Mouse (Mus musculus) urinary bladder, postnatal 4 days (tissue): Measurements from ENCODE around the gene Slc6a20a.
"Not testable (repeated sequence)": the region's sequence is repeated elsewhere in the genome, so short reads cannot be mapped to it uniquely, and the experiment has no call there.

Experiments used
- DNase-seq, 2 experiments: peaks; one replicate each; pipeline ENCODE4 v3.0.0; 2021 to 2022; ENCODE audit warnings: low spot score in 2 of 2

Slc6a20a gene

DNA sequence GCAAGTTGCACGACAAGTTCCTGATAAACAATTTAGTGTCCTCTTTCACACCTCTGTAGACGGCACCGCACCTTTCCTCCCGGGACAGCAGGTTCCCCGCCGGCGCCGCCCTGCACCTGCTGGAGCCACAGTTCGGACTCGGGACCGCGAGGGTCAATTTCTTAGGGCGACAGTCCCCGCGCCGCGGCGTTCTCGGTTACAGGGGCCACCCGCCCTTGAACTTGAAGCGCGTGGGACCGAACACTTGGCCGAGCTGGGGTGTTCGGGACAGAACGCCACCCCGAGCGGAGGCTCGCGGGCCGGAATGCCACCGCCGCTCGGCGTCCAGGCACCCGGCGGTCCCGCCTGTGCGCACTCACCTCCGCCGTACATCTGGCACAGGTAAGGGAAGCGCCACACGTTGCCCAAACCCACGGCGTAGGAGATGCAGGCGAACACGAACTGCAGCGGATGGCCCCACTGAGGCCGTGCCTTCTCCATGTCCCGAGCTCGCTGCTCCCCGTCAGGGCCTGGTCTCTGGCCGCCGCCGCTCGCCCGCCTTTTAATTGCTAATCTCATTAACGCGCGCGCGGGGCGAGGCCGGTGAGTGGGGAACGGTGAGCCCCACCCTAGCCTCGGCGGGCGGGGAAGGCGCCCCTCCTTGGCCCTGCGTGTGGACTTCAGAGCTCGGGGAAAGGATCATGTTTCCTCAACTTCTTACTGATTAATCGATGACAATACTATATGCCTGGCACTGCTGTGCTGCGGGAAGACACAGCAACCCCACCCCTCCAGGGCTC is at the start of gene Slc6a20a, which contains the start of gene Ccr9:
Gene Slc6a20a (minus strand): TSS at position 559 of the 779 bp plus-strand sequence.
Gene Ccr9 (plus strand): TSS at position 113 of the 779 bp plus-strand sequence.
- DNase-seq: no peak

DNA sequence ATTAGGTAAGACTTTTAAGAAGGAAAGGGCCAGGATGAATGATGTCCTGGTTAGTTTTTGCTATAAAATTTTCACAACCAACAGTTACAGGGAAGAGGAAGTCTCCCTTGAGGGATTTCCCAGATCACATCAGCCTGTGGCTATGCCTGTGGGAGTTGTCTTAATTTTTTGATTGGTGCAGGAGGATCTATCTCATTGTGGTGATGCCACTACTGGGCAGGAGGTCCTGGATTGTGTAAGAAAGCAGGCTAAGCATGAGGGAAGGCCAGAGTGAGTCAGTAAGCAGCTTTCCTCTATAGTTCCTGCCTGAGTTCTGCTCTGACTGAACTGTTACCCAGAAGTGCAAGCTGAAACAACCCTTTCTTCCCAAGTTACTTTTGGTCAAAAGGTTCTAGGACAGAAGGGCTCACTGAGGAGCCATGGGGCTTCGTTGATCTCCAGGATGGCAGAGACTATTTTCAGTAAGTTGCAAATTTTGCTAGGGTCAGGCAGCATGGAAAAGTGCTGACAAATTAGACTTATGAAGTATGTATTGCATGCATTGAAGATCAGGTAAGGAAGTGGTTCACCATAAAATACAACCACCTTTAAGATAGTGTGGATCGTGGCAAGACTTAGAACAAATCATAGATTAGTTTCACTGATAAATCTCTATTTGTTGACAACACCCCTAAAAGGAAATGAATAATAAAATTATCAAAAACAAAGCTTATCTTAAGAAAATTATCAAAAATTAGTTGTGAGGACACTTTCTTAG is 44.2 kb upstream of the Slc6a20a start:
- DNase-seq: no peak

DNA sequence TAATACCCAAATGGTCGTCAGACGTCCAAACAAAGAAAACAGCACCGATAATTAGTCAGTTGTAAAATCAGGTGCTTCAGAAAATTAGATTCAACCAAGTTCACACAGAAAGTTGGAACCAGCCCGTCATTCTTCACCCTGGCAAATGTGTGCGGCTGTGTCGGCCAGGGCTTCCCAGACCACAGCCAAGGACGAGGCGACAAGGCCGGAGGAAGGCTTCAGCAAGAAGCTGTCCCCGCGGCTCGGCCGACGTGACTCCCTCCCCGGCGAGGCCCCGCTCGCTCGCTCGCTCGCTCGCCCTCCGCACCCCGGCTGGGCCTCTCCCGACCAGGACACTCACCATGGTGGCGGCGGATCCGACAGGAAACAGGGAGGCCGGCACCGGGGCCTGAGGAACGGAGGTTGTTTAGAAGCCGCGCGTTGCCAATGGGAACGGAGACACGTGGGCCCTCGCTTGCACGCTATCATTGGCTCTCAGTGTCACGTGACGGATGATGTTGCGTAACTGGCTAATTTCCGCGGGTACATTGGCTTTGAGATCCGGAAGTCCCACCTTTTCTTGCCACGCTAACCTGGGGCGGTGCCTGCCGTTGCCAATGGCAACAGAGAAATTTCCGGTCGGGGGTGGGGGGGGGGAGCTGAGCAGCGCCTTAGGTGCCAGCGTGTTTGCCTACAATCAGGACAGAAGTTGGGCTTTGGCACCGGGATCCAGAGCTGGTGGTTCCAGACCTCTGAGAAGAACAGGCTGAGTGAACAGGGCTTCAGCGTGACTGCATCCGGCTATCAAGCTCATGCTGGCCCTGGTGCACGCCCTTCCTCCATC is 38.7 kb upstream of the Slc6a20a start, which contains the start of gene Lztfl1:
Gene Lztfl1 (minus strand): TSS at position 512 of the 823 bp plus-strand sequence.
- DNase-seq: peak; percentile 92 to 97

DNA sequence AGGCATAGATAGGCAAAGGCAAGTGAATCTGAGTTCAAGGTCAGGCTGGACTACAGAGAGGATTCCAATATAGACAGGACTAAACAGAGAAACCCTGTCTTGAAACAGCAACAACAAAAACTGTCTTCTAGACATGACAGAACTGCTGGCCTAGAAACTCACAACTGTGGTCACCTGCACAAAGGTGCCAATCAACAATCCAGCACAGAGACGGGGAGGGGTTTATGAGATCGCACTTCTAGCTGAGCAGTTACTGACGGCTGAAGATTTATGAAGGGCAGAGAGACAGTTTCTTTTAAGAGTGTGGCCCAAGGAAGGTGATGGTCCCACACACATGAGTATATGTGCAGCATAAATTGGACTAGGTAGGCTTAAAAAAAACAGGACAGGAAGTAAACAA is 37.6 kb upstream of the Slc6a20a start:
- DNase-seq: no peak

DNA sequence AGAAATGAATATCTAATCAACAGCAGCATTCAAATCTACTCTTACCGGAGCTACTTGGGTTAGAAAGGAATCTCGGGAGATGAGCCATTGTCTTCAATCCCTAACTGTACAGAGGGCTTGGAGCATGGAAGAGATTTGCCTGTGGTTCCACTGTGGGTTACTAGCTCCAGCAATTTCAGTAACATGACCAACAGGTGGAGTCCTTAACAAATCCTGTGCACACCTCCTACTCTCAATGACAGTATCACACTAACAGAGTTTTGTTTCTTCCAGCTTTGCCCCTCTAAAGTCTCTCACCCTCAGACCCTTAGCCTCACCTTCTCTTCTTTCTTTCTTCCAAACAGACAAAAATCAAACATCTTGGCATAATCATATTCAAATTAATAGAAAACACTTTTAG is 34.4 kb upstream of the Slc6a20a start:
- no peak for DNase-seq

DNA sequence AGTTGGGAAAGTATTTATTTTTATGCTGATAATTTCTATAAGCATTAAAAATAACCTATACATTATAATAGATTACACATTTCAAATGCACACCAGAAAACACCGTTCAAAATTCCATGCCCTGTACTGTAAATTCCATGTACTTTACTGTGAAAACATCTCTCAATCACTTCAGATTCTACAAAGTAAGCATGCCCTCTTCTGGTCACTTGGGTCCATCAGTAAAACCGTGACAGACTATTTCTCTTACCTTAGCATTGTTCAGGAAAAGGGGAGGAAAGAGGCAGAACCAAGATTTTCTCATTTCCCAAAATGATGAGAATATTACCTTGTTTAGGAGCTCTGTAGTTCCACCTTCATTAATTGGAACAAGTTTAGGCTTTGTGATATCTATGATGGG is 30.5 kb upstream of the Slc6a20a start:
- DNase-seq: no peak

DNA sequence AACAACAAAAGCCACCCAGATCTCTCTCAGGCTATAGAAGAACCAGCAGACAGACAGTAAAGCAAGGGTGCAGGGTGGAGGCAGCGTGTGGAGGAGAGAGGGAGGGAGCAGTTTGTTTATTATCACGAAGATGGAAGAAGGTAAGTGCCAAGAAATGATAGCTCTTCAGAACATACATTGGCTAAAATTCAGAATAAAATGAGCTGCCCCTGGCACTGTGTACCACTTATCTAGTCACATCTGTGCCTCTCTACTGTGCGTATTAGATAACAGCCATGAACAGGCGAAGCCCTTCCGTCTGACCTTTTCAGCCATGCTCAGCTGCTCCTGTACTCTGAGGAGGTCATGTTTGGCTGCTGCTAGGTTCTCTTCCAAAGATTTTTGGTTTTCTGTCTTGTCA is 23.1 kb upstream of the Slc6a20a start:
- no peak for DNase-seq

DNA sequence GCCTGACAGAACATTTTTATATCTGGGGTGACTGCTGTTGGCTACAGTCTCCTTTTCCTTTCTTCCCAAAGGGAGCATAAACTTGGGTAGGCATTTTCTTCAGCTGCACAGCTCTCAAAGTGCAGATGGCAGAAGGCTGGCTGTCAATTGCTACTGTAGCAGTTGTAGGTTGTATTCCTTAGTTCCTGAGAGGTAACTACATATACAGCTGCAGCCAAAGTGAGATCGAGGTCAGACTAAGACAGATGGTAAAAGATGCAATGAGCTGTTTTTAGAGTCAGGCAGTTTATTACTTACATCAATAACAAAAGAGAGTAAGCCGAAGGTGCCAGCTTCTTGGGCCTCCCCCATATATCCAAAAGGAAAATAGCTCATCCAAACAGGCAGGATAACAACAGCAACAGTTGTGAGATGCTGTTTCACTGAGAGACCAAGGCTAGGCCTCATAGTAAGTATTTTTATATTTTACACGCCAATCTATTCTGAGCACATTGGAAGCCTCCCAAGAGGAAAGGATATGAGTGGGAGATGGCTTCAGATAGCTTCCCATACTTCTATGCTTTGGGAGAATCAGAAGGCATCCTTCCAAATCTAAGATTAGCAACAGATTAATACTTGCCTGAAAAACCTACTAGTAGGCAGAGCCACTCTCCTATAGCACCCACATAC is 17.1 kb upstream of the Slc6a20a start:
- no peak for DNase-seq

DNA sequence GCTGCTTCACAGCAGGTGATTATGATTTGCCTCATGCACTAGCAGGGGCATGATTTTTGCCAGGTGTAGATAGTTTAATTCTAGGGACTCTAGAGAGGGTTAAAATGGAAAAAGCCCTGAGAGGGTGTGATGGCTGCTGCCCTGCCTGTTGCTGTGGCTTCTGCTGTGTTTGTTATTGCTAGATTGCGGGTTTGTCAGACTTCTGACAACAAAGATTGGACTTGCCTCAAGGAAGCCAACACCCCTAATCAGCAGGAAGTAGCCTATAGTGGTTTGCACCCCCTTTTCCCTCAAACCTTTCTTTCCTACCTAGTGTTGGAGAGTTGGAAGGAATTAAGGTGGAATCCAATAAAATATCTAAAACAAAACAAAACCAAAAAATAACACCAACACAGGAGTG is 9.5 kb upstream of the Slc6a20a start:
- no peak for DNase-seq

DNA sequence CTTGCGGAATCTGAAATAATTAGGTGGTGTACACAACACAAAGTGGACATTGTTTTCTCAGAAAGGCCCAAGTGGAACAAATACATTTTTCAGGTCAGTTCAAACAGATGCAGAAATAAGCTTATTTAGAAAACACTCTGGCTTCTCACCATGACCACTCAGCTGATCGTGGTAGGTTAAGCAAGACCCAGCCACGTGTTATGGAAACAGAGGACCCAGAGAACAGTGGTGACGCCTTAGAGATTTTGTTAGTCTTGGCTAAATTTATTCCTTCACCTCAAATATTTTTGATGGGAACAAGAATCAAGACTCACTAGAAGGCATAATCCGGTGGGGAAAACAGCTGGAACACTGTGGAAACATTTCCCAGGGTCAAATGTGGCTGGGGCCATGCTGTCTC is 7.5 kb upstream of the Slc6a20a start:
- no peak for DNase-seq

DNA sequence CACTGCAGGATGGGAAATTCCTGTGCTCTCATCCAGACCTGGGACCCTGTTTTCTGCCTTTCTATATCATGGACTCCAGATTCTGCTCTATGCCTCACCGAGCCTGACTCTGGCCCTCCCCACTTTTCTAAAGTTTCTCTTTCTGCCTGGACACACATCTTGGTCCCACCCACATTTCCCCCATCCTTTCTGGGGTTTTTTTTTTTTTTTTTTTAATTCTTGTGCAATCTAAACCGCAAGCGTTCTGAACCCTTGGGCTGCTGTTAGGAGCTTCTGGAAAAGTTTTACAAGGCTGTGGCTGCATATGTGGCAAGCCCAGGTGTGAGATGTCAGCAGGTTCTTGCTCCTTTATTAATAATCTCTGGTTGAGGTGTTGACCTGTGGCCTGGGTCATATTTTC is 5.0 kb upstream of the Slc6a20a start:
- DNase-seq: no peak

DNA sequence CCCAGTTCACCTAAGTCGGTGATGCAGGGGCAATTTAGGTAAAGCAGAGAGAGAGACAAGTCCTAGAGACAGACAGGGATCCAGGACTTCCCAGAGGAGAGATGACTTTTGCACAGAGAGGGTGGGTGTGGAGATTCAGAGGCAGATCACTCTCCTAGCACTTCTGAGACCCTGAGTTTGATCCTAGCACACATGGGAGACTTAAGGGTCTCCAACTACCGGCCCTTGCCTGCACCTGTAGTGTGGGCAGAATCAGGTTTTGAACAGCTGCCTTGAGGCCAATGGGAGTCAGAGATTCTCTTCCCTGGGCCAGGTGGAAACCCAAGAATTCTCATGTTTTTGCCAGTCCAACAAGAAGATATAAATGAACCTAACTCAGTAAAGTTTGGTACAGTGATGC is 513 bp upstream of the Slc6a20a start:
- DNase-seq: no peak

DNA sequence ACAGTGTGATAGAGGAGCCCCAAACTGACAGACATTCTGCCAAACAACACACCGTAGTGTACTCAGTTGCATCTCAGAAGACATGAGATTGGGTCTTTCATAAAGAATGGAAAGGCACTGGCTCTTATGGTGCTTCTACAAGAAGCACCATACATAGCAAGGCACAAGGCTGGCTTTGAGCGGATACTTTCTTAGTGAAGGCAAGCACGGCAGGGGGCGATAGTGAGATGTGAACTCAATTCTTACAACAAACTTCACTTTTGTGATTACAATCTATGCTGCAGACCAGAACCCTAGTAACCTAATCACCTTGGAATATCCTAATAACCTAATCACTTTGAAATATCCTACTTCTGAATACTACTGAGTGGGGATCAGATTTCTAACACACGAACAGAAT is 13.0 kb downstream of the Slc6a20a start:
- no peak for DNase-seq

DNA sequence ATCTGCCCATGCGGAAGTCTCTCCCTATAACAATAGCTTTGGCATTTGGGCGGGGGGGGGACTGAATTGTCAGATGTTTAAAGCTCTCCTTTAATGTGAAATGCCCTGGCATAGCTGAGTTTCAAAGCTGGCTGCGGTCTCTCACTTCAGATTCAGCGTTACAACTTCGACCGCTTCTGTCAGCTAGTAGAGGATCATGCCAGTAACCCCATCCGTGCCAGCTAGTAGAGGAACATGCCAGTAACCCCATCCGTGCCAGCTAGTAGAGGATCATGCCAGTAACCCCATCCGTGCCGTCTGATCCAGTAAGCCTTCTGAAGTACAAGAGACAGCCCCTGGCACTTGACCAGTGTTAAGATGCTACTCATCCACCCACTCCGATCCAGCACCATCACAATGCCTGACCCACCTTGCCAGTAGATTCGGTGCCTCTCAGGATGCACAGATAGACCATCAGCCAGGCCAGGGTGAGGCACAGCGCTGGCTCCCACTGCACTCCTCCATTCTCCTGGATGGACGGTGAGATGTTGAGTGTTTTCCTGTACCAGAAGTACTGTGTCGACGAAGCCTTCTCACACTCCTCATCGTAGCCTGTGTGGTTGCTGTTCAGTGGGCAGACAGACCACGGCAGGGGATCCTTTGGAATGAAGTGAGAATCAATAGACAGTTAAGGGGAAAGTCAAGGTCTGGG is 18.6 kb downstream of the Slc6a20a start:
- not testable (repeated sequence) for DNase-seq

DNA sequence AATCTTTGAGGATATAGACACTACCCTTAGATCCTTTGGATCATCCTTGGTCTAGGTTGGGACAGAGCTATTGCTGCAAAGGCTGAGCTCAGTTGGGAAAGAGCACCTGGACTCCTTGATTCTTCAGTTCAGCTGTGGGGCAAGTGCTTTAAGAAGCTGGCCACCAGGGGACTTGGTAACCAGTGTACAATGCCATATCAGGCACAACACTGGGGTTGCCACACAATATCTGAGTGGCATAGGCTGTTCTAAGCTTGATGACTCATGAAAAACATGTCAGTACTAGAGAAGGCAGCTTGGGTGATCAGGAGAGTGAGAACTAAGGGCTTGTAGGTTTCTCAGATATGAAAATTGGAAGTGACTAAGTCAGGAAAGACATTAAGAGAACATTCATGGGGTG is 19.7 kb downstream of the Slc6a20a start:
- DNase-seq: no peak

DNA sequence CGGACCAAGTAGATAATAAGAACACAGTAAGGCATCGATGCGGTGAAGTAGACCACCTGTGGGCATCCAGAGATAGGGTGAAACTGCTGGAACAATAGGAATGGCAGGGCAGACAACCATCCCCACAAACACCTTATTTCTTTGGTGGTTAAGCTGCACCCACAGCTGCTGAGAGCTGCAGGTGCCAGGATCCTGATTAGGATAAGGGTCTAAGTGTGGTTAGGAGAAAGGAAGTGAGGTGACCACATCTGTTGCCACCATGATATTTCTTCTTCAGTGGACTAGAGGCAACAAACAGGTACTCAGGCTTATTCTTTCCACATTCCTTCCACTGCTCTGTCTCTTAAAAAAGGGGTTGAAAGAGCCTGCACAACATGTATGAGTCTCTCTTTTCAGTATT is 21.2 kb downstream of the Slc6a20a start:
- DNase-seq: no peak

DNA sequence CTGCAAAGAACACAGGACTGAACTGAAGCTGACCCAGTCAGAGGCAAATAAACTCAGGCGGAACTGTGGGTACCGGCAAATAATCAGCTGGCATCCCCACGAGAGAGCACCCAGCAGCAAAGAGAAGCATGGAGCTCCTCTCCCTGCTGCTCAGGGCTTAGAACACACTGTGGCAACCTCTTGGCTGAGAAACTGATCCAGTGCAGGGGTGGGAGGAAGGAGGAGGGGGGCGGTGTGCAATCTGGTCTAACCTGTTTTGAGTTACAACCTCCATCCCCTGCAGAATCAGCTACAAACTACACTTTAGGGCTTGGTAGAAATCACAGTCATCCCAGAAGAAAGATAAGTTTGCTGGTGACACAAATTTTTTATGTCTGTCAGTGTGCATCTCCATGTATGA is 27.3 kb downstream of the Slc6a20a start:
- no peak for DNase-seq

DNA sequence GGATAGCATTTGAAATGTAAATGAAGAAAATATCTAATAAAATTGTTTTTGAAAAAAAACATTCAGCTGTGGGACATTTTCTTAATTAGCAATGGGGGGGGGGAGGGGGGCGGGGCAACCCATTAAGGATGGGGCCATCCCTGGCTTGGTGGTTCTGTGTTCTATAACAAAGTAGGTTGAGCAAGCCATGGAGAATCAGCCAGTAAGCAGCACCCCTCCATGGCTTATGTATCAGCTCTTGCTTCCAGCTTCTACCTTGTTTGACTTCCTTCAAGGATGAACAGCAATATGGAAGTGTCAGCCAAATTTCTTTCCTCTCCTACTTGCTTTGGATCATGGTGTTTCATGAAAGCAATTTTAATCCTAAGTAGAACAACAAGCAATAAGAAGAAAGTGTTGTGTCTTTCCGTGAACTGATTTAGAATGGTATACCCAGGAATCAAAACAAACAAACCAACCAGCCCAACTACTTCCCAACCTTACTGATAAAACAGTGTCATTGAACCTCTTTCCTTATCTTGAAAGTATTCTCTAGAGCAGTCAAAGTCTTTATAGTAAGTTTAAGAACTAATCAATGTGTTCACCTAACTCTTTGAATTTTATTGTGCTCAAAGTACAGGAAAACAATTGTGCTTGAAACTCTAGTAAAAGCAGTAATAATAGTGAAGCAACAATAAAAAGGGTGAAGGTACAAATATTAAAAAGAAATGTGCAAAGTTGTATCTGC is 28.7 kb downstream of the Slc6a20a start:
- DNase-seq: no peak

DNA sequence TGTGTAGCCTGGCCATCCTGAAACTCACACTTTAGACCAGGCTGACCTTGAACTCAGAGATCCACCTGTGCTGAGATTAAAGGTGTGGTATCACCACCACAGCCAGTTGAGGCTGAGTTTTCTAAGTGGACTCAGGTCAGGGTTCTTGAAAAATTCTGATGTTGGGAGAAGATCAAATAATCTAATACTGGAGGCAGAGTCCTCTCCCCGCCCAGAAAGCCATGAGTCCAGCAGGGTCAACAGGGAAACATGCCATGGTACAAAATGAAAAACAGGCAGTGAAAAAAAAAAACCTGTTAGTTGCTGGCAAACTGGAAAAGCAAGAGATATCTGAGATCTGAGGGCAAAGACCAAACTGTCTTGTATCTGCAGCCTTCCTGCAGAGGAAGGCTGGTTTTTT is 38.6 kb downstream of the Slc6a20a start:
- DNase-seq: no peak

DNA sequence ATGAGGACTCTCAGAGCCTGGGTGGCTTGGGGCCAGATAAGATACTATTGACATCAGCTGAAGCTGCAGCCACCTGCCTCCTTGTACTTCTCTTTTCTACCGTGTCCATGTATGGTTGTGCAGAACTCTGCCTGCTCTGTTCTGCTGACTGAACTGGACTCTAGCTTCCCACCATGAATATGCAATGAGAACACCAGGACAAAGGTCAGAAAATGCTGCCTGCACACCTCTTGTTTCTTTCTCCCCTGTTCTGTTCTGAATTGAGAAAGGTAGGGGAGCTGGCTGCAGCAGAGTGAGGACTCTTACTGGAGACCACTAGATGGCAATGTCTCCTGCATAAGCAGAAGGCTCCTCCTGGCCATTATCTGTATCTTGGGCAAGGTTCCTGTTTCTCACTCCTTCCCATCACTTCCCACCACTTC is 40.0 kb downstream of the Slc6a20a start:
- DNase-seq: no peak
